Mouse (Mus musculus): ENCODE data around the gene Nup50.
A peak's percentile ranks its signal among the peaks of the same experiment; 100 is the strongest.

The Nup50 gene

DNA sequence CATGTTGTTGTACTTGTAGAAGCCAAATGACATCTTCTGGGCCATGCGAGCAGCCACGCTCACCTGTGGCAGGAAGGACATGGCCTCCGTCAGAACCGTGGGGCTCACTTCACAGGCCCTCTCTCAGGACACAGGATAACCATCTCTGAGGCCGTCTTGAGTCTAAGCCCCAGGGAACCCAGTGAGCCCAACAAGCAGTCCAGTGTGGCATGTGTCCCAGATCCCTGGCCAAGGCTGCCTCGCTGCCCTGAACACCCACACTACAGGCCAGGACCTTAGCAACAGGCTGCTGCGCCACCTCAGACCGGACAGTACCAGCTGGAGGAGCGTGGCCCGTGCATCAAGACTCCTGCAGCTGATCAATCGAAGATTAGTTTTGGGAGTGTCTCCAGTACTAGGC is 30.0 kb downstream of the Nup50 start:
- DNase-seq (ENCODE audit: low spot score in 2 of 2) = no peak

DNA sequence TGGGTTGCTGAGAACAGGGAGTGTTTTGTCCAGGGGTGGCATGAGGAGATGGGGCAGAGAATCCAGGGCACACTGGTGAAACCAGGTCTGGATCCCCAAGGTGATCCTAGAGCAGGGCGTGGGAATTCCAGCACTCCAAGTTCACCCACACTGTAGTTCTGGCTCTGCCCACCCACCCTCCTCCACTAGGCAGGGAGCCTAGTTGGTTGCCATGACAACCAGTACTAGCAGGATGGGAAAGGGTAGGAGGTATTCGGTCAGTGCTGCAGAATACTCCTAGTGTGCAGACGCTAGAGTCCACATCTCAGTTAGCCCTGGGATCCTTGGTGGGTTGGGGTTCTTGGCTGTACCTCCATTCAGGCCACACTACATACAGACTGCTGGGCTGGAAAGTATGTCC is 34.6 kb downstream of the Nup50 start:
- DNase-seq (ENCODE audit: low spot score in 2 of 2) = no peak

DNA sequence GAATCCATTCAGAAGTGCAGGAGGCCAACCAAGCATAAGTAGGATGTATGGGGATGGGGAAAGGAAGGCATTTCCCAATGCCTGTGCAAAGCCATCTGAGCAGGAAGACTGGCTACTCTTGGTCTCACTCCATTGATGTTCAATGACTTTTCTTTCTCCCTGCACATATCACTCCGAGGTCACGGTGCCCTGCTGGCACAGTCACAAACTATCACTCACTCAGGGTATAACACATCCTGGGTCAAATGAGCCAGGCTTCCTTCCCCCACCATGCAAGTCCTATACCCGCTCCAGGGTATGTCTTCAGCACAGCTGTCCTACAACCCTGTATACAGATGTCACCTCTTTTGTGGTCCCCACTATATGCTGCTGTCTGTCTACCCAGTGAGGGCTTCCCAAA is 35.1 kb downstream of the Nup50 start:
- DNase-seq (ENCODE audit: low spot score in 2 of 2) = no peak

DNA sequence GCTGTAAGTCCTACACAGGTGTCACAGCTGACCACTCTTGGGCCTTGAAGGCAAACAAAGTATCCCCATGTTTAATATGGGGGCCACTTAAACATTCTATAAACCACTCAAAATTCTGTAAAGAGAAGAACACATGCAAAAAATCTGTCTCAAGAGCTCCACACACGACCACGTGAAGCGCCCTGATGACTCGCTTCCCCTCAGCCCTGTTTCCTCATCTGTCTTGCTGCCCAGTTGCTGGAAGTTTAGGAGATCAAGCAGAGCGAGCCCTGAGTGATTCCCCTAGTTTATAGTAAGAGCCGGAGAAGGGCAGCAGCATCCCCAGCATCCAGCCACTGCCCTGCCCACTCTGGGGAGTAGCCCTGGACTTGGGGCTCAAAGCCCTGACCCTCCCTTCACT is 36.7 kb downstream of the Nup50 start:
- DNase-seq (ENCODE audit: low spot score in 2 of 2) = no peak

DNA sequence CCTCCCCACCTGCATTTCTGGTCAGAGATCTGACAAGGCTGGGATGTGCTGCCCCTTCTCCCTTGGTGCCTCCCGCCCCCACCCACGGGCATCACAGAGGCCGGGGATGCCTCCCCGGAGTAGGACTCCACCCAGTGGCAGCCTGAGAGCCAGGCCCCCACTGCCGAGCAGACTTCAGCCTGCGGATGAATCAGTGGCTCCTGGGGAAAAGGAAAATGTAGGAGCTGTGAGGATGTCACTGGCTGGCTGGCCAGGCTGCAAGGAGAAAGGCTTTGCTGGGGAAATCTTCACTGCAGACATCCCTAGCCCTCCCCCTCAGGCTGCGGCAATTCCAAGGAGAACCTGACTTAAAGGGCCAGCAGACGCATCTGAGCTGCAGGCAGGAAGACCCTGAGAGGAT is 37.5 kb downstream of the Nup50 start:
- DNase-seq (ENCODE audit: low spot score in 2 of 2) = no peak

DNA sequence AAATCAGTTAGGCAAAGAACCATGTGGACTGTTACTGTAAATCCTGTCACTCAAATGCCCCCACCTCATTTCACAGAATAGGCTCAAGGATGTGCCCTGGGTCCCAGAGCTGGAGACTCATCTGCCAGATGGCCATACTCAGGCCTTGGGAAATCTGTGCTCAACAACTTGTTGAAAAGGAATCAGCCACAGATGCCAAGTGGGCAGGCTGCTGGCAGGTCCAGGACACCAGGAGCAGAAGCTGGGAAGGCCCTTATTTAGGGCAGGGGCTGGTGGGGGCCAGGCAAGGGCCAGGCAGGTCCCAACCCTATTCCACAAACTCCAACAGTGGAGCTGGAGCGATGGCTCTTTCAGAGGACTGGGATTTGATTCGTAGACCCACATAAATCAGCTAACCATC is 39.3 kb downstream of the Nup50 start:
- DNase-seq (ENCODE audit: low spot score in 2 of 2) = no peak

DNA sequence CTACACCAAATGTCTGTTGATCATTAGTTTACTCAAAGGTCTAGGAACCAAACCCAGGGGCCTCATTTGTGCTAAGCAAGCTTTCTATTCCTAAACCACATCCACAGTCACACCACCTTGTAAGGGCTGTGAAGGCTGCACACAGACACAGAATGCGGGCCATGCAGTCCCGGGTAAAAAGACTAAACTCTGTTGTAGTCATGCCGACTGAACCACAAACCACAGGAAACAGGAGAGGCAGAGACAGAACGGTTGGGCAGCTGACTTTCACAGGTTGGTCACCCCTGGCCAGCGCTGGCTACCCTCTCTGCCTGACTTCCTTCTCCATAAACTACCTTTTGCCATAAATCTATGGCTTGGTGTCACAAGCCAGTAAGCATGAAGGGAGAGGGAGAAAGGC is 41.6 kb downstream of the Nup50 start:
- no peak for DNase-seq (ENCODE audit: low spot score in 2 of 2)

DNA sequence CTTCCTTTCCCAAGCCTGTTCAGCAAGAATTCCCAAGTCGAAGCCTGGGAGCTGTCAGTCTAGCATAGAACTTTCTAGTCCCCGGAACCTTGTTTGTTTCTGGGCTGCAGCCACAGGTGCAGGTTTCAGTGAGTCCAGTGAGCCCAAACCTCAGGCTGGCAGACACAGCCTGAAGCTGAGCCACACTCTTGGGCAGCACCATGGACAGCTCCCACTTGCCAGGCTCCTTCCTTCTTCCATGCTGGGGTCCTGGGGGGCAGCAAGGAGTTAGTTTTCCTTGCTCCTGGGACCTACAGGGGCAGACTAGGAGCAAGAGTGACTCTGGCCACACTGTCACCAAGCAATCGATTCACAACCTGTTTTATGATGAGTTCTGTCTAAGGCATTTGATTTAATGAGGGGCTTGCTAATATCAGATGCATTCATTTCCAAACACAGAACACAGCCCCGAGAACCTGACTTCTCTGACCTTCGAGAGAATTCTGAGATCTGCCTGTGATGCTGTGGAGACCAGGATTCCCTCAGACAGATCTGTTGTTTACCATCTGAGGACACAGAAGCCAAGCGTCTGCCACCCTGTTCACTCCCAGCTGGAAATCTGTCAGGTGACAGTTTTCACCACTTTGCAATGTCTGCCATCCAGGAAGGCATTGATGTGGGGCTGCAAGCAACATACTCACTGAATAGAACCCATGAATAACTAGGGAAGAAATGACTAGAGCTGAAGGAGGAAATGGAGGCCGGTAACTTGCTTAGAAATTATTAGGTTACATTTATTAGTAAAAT is 42.6 kb downstream of the Nup50 start:
- DNase-seq (ENCODE audit: low spot score in 2 of 2) = no peak

DNA sequence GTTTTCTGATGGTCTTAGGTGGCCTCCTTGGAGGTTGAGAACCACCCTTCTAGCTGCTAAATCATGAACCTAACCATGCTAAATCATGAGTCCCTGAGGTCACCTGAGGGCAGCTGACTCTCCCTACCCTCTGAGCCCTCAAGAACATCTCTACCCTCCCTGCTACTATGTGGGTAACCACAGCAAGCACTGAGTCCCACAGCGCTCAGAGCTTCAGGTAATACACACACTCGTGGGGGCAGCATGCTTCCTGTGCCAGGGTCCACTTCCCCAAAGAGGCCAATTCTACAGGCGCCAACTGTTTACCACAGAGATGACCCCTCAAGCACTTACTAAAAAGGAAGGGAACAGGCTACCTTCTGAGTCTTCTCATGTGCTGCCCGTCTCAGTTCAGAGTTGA is 45.3 kb downstream of the Nup50 start:
- no peak for DNase-seq (ENCODE audit: low spot score in 2 of 2)

DNA sequence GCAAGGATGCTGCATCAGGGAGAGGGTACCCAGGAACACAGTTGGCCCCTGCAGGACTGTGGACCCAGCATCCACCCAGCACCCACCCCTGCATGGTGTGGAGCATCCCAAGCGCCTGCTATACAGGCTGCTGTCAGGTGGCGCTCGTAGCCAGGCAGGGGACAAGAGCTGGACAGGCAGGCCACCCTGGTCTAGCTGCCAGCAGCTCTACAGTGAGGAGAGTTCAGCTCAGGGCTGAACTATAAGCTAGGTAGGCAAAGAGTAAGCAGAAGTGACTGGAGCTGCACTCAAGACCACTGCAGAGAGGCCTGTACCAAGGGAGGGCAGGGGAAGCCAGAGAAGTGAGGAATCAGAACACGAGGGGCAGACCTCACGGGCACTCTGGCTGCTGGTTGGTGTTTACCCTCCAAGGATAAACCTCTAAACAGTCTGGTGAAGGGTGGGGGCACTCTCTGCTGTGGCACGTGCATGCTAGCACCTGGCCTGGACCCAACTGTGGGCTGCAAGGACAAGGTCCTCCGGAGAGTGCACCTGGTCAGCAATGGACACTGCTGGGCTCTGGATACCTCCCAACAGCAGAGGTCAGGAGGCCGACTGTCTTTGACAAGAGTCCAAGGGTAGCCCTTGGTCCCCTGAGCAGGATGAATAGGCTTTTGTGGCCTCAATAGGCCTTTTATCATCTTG is 49.8 kb downstream of the Nup50 start:
- DNase-seq (ENCODE audit: low spot score in 2 of 2) = no peak

DNA sequence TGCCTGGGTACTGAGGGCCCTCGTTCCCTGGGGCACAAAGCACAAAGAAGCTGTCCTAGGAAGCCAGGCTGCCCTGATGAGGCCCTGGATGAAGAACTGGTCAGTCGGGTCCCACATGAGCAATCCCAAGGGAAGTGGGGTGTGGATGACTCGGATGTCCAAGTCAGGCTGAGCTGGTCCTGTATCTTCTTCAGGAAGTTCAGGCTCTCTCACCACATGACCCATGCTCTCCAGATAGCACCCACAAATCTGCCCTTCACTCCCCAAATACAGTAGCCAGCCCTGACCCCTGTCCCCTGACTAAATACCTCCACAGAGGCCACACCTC is 50.3 kb downstream of the Nup50 start:
- DNase-seq (ENCODE audit: low spot score in 2 of 2) = no peak

DNA sequence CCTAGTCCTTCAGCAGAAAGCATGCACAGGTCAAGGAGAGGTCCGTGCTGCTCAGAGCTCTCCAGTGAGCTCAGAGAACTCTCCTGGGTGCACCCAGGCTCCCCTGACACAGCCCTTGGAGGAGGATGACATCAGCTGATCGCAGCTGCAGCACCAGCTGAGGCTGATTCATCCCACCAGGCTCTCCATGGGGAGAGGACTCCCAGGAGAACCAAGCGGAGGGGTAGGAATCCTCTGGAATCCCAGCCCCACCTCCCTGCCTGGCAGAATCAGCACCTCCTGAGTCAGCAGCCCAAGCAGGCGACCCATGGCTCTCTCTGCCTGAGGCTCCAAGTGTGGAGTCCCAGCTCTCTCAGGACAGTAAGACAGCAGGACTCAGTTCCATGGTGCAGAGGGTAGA is 52.5 kb downstream of the Nup50 start:
- peak in 1 of 2 experiments; percentile 25 for DNase-seq (ENCODE audit: low spot score in 2 of 2)

DNA sequence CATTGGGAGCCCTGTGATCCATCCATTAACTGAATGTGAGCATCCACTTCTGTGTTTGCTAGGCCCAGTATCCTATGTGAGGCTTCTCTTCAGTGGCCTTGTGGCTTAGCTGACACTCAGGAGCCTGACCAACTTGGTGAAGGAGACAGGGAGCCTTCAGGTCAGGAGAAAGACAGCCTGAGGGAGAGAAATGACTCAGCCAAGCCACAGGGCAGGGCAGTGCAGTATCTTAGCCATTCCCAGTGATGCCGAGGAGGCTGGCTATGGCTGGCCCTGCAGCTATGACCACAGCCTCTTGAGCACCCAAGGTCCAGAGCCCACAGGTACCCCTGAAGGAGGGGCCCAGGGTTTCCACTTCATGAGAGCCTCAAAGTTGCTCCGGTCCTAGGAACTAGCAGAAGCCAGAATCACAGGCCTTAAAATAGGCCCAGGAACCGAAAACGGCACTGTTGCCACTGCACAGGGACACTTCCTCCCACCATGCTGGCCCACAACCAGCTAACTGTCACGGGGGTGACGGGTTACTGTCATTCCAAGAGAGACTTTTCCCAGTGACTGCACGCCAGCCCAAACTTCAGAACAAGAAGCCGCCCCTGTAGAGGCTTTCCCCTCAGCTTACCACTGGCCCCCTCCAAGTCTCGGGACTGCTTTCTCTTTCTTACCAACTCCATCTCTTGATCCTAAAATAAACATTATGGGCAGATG is 58.5 kb downstream of the Nup50 start:
- DNase-seq (ENCODE audit: low spot score in 2 of 2) = no peak

DNA sequence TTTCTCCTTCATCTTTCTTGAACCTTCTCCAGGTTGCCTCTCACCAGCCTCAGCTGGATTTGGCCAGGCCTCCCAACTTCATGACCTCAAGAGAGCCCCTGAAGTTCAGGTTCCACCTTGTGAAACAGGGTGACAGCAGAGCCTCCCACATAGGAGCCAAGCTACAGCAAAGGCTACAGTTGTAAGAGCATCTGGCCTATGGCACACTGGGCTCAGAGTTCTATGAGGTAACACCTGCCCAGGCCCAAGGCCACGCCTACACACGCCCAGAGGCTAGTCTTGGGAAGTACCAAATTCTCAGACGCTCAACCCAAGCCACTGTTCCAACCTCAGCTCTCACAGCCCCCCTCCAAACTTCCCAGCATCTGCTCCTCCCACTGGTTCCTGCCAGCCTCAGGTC is 59.7 kb downstream of the Nup50 start:
- DNase-seq (ENCODE audit: low spot score in 2 of 2) = peak in 1 of 2 experiments; percentile 32

DNA sequence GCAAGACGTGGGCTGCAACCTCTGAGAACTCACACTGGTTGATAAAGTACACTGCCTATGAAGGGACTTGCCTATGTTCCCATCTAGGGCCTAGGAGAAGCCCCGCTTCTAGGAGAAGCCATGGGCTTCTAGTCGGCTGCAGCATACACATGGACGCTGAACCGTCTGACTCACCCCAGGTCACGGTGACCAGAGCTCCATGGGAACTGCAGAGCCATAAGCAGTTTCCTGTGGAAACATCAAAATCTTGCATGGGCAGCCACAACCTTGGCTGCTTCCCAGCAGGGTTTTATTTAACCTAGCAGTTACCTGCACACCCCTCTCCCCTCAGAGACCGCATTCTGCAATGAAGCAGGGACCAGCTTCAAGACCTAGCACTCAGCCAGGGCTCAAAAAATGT is 60.5 kb downstream of the Nup50 start:
- no peak for DNase-seq (ENCODE audit: low spot score in 2 of 2)

DNA sequence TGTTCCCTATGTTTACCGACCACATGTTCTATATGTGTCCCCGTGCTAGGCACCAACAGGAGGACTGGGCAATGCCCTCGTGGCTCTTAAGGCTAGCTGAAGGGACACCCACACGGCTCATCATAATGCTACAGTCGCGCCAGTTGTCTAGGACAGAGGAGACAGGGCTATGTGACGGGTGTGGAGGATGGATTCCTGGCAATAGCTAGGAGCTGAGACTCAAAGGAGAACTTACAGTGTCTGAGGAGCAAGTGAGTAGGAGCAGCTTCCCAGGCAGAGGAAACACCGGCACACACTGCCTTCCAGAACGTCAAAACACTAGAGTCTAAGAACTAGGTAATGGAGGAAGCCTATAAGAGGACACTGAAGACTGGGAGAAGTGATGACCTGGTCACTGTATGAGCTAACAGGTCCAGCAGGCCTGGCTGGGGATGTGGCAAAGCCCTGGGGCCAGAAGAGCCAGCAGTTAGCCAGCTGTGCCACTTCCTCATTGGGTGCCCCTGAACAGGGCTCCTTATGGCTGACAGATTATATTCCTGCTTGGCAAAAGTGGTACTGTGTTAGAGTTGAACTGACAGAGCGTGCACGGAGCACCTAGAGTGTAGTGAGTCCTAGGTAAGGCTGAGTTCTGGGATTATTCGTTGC is 62.4 kb downstream of the Nup50 start:
- no peak for DNase-seq (ENCODE audit: low spot score in 2 of 2)

DNA sequence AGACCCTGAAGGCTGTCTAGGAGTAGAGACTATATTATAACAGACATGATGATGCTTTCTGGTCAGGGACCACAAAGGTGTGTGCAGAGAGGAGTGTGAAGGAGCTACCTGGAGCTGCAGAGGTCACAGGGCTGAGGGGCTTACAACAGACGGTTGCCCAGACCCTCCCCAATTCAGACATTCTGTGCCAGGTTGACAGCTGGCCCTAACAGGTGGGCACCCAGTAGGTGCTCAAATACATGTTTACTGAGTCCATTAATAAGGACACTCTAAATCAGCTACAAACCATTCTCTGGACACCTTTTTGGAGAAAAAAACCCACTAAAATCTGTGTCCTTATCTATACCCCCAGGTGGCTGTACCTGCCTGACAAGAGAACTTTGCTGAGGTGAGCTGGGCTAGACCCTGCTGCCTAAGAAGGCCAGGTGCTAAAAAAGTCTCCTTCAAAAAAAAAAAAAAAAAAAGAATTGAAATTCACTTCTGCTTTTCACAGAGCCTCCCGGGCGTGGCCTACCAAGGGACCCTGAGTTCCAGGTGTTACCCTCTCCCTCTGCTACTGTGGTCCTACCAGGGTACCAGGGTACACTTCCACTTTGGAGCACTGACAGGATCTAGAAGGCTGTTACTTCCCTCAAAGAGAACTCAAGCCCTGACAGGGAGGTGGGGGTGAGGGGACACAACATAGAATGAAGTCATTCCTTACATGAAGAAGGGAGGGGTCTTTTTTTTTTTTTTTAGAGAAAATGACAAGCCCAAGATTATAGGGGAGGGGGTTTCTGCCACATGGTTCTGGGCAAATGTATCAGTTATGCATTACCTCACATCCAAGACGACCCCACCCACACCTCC is 63.2 kb downstream of the Nup50 start:
- DNase-seq (ENCODE audit: low spot score in 2 of 2) = no peak

DNA sequence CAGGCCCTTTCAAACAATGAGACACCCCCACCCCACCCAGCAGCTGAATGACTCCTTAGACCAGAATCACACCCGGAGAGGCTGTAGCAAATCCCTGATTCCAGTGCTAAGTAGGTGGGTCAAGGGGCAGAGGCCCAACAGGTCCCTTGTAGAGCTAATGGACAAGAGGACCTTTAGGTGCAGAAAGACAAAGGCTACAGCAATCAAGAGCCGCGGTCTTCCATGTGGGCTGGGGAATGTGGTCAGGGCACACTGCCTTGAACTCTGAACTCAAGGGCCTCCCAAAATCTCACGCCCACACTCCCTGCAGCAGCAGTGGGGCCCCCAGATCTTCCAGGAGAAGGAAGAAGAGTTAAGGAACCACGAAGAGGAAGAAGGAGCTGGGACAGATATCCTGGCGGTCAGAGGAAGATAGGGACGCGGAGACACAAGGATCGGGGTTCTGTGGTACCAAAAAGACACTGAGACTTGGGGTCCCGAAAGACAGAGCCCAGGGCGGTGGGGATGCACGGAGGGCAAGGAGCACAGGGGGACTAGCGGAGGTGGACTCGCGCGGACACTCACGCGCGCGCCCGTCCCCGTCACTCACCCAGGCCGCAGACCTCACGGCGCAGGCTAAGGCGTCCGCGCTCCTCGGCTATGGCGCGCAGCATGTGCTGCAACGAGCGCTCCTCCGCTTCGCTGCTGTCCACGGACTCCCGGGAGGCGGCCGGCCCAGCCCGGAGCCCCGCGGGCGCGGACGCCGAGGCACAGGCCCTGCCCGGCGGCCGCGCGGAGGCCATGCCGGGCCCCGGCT is 64.0 kb downstream of the Nup50 start:
- peak in 1 of 2 experiments; percentile 53 for DNase-seq (ENCODE audit: low spot score in 2 of 2)

DNA sequence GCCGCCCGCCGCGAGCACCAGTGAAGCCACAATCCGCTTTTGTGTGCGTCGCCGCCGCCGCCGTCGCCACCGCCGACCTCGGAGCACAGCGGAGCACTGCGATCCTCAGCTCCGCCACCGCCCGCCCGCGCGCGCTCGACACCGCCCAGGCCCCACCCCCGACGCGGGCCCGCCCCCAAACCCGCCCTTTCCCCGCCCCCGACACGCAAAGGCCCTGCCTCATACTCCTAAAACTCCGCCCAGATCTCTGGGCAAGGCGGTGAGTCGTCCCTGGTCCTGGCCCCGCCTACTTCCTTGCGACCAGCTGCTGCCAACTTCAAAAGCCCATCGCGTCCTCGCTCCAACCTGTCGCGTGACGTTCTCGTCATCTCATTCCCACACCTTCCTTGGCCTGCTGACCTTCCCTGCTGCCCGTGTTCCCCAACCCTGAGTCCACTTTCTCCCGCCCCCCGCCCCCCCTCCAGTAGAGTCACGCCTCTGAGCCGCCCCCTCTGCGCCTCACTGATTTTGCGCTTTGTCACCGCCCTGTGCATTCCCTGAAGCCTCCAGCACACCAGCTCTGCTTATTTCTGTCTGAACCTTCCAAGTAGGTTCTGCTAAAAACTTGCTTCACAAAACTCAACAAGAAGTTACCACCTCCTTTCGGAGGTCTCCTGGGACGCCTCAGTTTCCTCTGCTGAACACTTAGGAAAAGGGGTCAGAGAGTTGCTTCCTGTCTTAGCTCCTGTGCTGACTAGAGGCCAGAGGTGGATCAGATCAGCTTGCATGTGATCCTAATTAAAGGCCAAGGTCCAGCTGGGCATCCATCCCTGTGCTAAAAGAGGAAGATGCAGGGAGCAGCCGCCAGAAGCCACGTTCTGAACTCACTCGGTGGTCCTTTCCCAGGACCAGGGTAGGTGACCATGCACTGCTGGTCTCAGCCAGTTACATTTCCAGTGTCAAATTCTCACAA is 64.9 kb downstream of the Nup50 start, which contains the start of gene 5031439G07Rik:
TSS of gene 5031439G07Rik (minus strand) at position 678 of the 952 bp plus-strand sequence.
- DNase-seq (ENCODE audit: low spot score in 2 of 2) = peak; percentile 77 to 87

All from urinary bladder, adult 18-20 months (tissue).